Mouse (Mus musculus) adrenal gland, postnatal 14 days (tissue): ENCODE measurements around the gene Fyb2. TPM values are rescaled to one million over a fixed set of nuclear protein-coding genes. Genes with fewer than 3 reads are reported as not detected.

Source experiments
- DNase-seq: peaks from one replicate; pipeline ENCODE4 v3.0.0; 2021; ENCODE audit warnings: mixed read lengths
- long read RNA-seq, 2 experiments: library from polyadenylated mRNA; stranded (forward); transcript quantifications; one replicate each; pipeline ENCODE4 v2.0.0; 2021
- total RNA-seq: library from RNA; stranded (reverse); gene quantifications from 2 replicates; pipeline ENCODE4 v1.2.3, GENCODE M21; 2021

Fyb2 gene
- total RNA-seq: 0.19 and 0.41 TPM in 2 replicates
- long read RNA-seq, experiment 1, partial matches to known transcripts: 0 of 1 reads
- long read RNA-seq, experiment 1, other reads (novel, unspliced or antisense): 1 of 1 reads
- long read RNA-seq, experiment 2: 0 reads

- no peak for DNase-seq
Measured at GRCm38 (mm10) chr4:104913291-104914129, at the start of gene Fyb2. Fyb2 (plus strand) TSS chr4:104913456.

- DNase-seq: no peak
Measured at GRCm38 (mm10) chr4:104864397-104864796, 48.9 kb upstream of the Fyb2 start.

GRCm38 (mm10) chr4:104869581-104869980 is 43.7 kb upstream of the Fyb2 start:
- no peak for DNase-seq

GRCm38 (mm10) chr4:104870196-104870595 is 43.1 kb upstream of the Fyb2 start:
- no peak for DNase-seq

GRCm38 (mm10) chr4:104875832-104876231 is 37.4 kb upstream of the Fyb2 start:
- DNase-seq: no peak

GRCm38 (mm10) chr4:104876323-104876722 is 36.9 kb upstream of the Fyb2 start, which contains the start of gene C8a:
C8a (minus strand) TSS chr4:104876398.
- no peak for DNase-seq

GRCm38 (mm10) chr4:104887486-104887885 is 25.8 kb upstream of the Fyb2 start:
- DNase-seq: no peak

GRCm38 (mm10) chr4:104888499-104889262 is 24.6 kb upstream of the Fyb2 start:
- DNase-seq: no peak

- DNase-seq: peak; percentile 20
Measured at GRCm38 (mm10) chr4:104891708-104892107, 21.5 kb upstream of the Fyb2 start.

GRCm38 (mm10) chr4:104893588-104893987 is 19.7 kb upstream of the Fyb2 start:
- DNase-seq: no peak

- peak; percentile 74 for DNase-seq
Measured at GRCm38 (mm10) chr4:104894004-104894734, 19.1 kb upstream of the Fyb2 start.

- DNase-seq: no peak
Measured at GRCm38 (mm10) chr4:104902836-104903235, 10.4 kb upstream of the Fyb2 start.

- DNase-seq: no peak
Measured at GRCm38 (mm10) chr4:104905049-104905448, 8.2 kb upstream of the Fyb2 start.

GRCm38 (mm10) chr4:104911685-104912084 is 1.6 kb upstream of the Fyb2 start:
- peak; percentile 92 for DNase-seq

- DNase-seq: peak; percentile 32
Measured at GRCm38 (mm10) chr4:104914711-104915247, 1.5 kb downstream of the Fyb2 start.

GRCm38 (mm10) chr4:104918017-104918416 is 4.8 kb downstream of the Fyb2 start:
- no peak for DNase-seq

- DNase-seq: no peak
Measured at GRCm38 (mm10) chr4:104925383-104925782, 12.1 kb downstream of the Fyb2 start.

- no peak for DNase-seq
Measured at GRCm38 (mm10) chr4:104929165-104929564, 15.9 kb downstream of the Fyb2 start.

GRCm38 (mm10) chr4:104933620-104934019 is 20.4 kb downstream of the Fyb2 start:
- no peak for DNase-seq

- DNase-seq: peak; percentile 39
Measured at GRCm38 (mm10) chr4:104934997-104935396, 21.7 kb downstream of the Fyb2 start.

GRCm38 (mm10) chr4:104935436-104935835 is 22.2 kb downstream of the Fyb2 start:
- no peak for DNase-seq

GRCm38 (mm10) chr4:104936011-104936410 is 22.8 kb downstream of the Fyb2 start:
- peak; percentile 25 for DNase-seq
